Mouse (Mus musculus) heart, postnatal 0 days (tissue): ENCODE results near the gene Top1.

Source experiments
- CTCF ChIP-seq: IDR thresholded peaks from 2 replicates; pipeline ENCODE4 v1.5.1; 2016; ENCODE audit warnings: antibody characterized with exemption, control low read depth, low read depth
- EP300 ChIP-seq: IDR thresholded peaks from 2 replicates; pipeline ENCODE4 v1.6.1; 2016; ENCODE audit warnings: antibody characterized with exemption, low read depth

DNA sequence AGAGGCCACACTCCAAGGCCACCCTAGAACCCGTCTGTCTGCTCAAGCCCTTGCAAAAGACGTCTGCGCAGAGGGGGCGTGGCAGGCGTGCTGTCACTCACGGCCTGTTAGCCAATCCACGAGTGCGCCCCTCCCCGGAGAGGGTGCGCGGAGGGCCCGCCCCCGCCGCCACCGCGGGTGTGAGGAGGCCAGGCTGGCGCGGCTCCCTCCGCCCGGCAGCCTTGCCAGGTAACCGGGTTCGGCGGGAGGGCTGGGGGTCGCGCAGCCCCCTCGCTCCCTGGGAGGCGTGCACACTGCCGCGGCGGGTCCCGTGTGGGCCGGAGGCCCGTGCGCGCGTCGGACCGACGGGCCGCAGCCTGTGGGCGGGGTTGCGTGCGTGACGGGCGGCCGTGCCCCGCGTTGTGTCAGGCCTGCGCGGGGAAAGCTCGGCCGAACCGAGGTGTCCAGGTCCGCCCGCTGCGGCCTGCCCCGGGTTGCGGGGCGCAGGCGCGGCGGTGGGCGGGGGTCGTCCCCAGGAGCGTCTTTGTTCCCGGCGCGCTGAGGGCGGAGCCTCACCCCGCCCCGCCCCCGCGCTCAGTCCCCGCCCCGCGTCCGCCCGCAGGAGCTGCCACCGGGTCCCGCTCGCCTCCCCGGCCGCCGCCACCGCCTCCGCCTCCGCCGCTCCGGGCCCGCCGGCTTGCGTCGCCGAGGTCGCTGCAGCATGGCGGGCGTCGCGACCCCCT lies 85.6 kb downstream of the Top1 start, which contains the start of gene Plcg1:
- TF ChIP-seq CTCF, result no peak
- TF ChIP-seq EP300, result no peak
